Mouse (Mus musculus) CH12.LX (cell line): Measurements from ENCODE around the gene Gm37240. TPM values are rescaled to one million over a fixed set of nuclear protein-coding genes. Genes with fewer than 3 reads are reported as not detected.

Experiments used
- DNase-seq: peaks from one replicate; pipeline ENCODE4 v3.0.0-alpha.2; 2013; ENCODE audit errors: extremely low read depth
- H3K27ac ChIP-seq: 2 replicates; pipeline ENCODE4 v1.5.1; 2012; ENCODE audit warnings: low read depth, mild to moderate bottlenecking, control low read depth, moderate library complexity; ENCODE audit not compliant: insufficient read depth
- H3K27me3 ChIP-seq: replicated peaks from 2 replicates; pipeline ENCODE3; 2012; ENCODE audit warnings: inconsistent platforms
- H3K36me3 ChIP-seq, 2 experiments: replicated peaks in 1 of 2; 2 replicates each; pipeline versions ENCODE3 to v1.6.1; 2012; ENCODE audit warnings: inconsistent platforms in 1 of 2, low read length in 1 of 2, mild to moderate bottlenecking in 1 of 2, mixed read lengths in 1 of 2, moderate library complexity in 1 of 2; ENCODE audit not compliant: control insufficient read depth in 1 of 2, insufficient read depth in 1 of 2
- H3K4me1 ChIP-seq, 2 experiments: 2 replicates each; pipeline ENCODE4 v1.6.1; 2012; ENCODE audit warnings: inconsistent platforms in 1 of 2, moderate library complexity in 1 of 2; ENCODE audit not compliant: insufficient read depth in 2 of 2, control insufficient read depth in 1 of 2
- H3K4me2 ChIP-seq: 2 replicates; pipeline ENCODE4 v1.6.1; 2012; ENCODE audit warnings: low read depth, mild to moderate bottlenecking, control low read depth; ENCODE audit not compliant: poor library complexity, insufficient read depth, severe bottlenecking
- H3K4me3 ChIP-seq, 3 experiments: fragments of 150-350 bp in 1 of 3; sonication (generic) in 1 of 3; replicated peaks in 1 of 3; 2 replicates each; pipeline versions ENCODE3 to v1.5.1; 2011 to 2012; ENCODE audit warnings: low read depth in 2 of 3, low read length in 2 of 3, mild to moderate bottlenecking in 2 of 3, moderate library complexity in 2 of 3, control low read depth in 1 of 3, improper control_type of control experiment in 1 of 3, inconsistent platforms in 1 of 3, mixed read lengths in 1 of 3; ENCODE audit not compliant: poor library complexity in 1 of 3
- H3K79me2 ChIP-seq: replicated peaks from 2 replicates; pipeline ENCODE4 v1.6.1; 2012; ENCODE audit warnings: mild to moderate bottlenecking, moderate library complexity; ENCODE audit not compliant: control insufficient read depth, poor library complexity, insufficient read depth, severe bottlenecking; ENCODE audit errors: extremely low read depth
- H3K9ac ChIP-seq: 2 replicates; pipeline ENCODE4 v1.6.1; 2012; ENCODE audit warnings: low read depth, mild to moderate bottlenecking, control low read depth, moderate library complexity; ENCODE audit not compliant: insufficient read depth
- H3K9me3 ChIP-seq: replicated peaks from 2 replicates; pipeline ENCODE3; 2012; ENCODE audit warnings: low read length, inconsistent platforms, mixed read lengths
- CHD1 ChIP-seq: IDR thresholded peaks from 2 replicates; pipeline ENCODE4 v1.6.1; 2012; ENCODE audit warnings: low read depth, low read length, improper control_type of control experiment, inconsistent platforms
- CHD2 ChIP-seq: IDR thresholded peaks from 2 replicates; pipeline ENCODE4 v1.6.1; 2011; ENCODE audit warnings: low read length, improper control_type of control experiment
- CTCF ChIP-seq, 2 experiments: IDR thresholded peaks in 1 of 2; conservative IDR thresholded peaks in 1 of 2; 2 replicates each; pipeline ENCODE4 v1.5.1; 2011 to 2012; ENCODE audit warnings: low read depth in 2 of 2, low read length in 2 of 2, improper control_type of control experiment in 1 of 2, inconsistent platforms in 1 of 2, mild to moderate bottlenecking in 1 of 2, moderate library complexity in 1 of 2
- ELF1 ChIP-seq: IDR thresholded peaks from 2 replicates; pipeline ENCODE4 v1.6.1; 2014; ENCODE audit warnings: low read depth, mild to moderate bottlenecking, inconsistent platforms, low read length, improper control_type of control experiment
- IRF4 ChIP-seq: IDR thresholded peaks from 2 replicates; pipeline ENCODE4 v1.6.1; 2014; ENCODE audit warnings: low read depth, mild to moderate bottlenecking, inconsistent platforms, low read length, improper control_type of control experiment
- JUND ChIP-seq: conservative IDR thresholded peaks from 2 replicates; pipeline ENCODE4 v1.6.1; 2011; ENCODE audit warnings: low read depth, low read length, improper control_type of control experiment
- KAT2A ChIP-seq: IDR thresholded peaks from 2 replicates; pipeline ENCODE4 v1.6.1; 2012; ENCODE audit warnings: low read length, improper control_type of control experiment, inconsistent platforms; ENCODE audit not compliant: insufficient replicate concordance
- MAFK ChIP-seq: IDR thresholded peaks from 2 replicates; pipeline ENCODE4 v1.6.1; 2011; ENCODE audit warnings: low read length, improper control_type of control experiment; ENCODE audit not compliant: insufficient replicate concordance
- MAZ ChIP-seq: IDR thresholded peaks from 2 replicates; pipeline ENCODE4 v1.6.1; 2012; ENCODE audit warnings: low read depth, mild to moderate bottlenecking, inconsistent platforms, low read length, improper control_type of control experiment, moderate library complexity
- MEF2A ChIP-seq: IDR thresholded peaks from 2 replicates; pipeline ENCODE4 v1.6.1; 2014; ENCODE audit warnings: low read depth, mild to moderate bottlenecking, inconsistent platforms, low read length, improper control_type of control experiment, borderline replicate concordance
- MXI1 ChIP-seq: IDR thresholded peaks from 2 replicates; pipeline ENCODE4 v1.6.1; 2011; ENCODE audit warnings: mild to moderate bottlenecking, low read depth, low read length, improper control_type of control experiment
- MYC ChIP-seq: IDR thresholded peaks from 2 replicates; pipeline ENCODE4 v1.6.1; 2011; ENCODE audit warnings: low read depth, mild to moderate bottlenecking, improper control_type of control experiment, low read length
- NELFE ChIP-seq: IDR thresholded peaks from 2 replicates; pipeline ENCODE4 v1.6.1; 2011; ENCODE audit warnings: low read depth, low read length, improper control_type of control experiment
- RAD21 ChIP-seq: IDR thresholded peaks from 2 replicates; pipeline ENCODE4 v1.6.1; 2011; ENCODE audit warnings: low read depth, mild to moderate bottlenecking, low read length, improper control_type of control experiment, moderate library complexity
- RCOR1 ChIP-seq: conservative IDR thresholded peaks from 2 replicates; pipeline ENCODE4 v1.6.1; 2012; ENCODE audit warnings: low read depth, mild to moderate bottlenecking, inconsistent platforms, low read length, improper control_type of control experiment
- SIN3A ChIP-seq: IDR thresholded peaks from 2 replicates; pipeline ENCODE4 v1.6.1; 2012; ENCODE audit warnings: low read length, improper control_type of control experiment, inconsistent platforms
- SMC3 ChIP-seq: IDR thresholded peaks from 2 replicates; pipeline ENCODE4 v1.6.1; 2011; ENCODE audit warnings: low read depth, low read length, improper control_type of control experiment
- UBTF ChIP-seq: IDR thresholded peaks from 2 replicates; pipeline ENCODE4 v1.6.1; 2012; ENCODE audit warnings: low read depth, mild to moderate bottlenecking, inconsistent platforms, low read length, improper control_type of control experiment, moderate library complexity
- USF1 ChIP-seq: IDR thresholded peaks from 2 replicates; pipeline ENCODE4 v1.6.1; 2014; ENCODE audit warnings: low read depth, mild to moderate bottlenecking, inconsistent platforms, low read length, improper control_type of control experiment
- ZKSCAN1 ChIP-seq: IDR thresholded peaks from 2 replicates; pipeline ENCODE4 v1.6.1; 2012; ENCODE audit warnings: low read depth, inconsistent platforms, low read length, improper control_type of control experiment, borderline replicate concordance
- ZMIZ1 ChIP-seq: IDR thresholded peaks from 2 replicates; pipeline ENCODE4 v1.6.1; 2012; ENCODE audit warnings: low read depth, mild to moderate bottlenecking, inconsistent platforms, low read length, improper control_type of control experiment
- ZNF384 ChIP-seq: IDR thresholded peaks from 2 replicates; pipeline ENCODE4 v1.6.1; 2012; ENCODE audit warnings: low read depth, low read length, improper control_type of control experiment, inconsistent platforms
- dilution Hi-C: fragments of 300-500 bp; cut with MboI; formaldehyde crosslinking; loops from 2 replicates; pipeline ENCODE4 v1.14.3; 2020; ENCODE audit warnings: low sequenced_read_pairs; ENCODE audit not compliant: extremely low pct_unique_long_range_greater_than_20kb, extremely low pct_ligation_motif_present
- in situ Hi-C: fragments of 300-500 bp; cut with MboI; formaldehyde crosslinking; loops from 3 replicates; pipeline ENCODE4 v1.14.3; 2019; ENCODE audit warnings: low sequenced_read_pairs, low pct_ligation_motif_present, low pct_unique_long_range_greater_than_20kb, mixed read lengths
- polyA plus RNA-seq: library from polyadenylated mRNA; unstranded; fragments of >175 nt; gene quantifications from 2 replicates; pipeline ENCODE4 v1.2.1, GENCODE M21; 2012; ENCODE audit warnings: low read depth; ENCODE audit not compliant: insufficient read length
- total RNA-seq, 2 experiments: library from RNA; depleted of rRNA; stranded (reverse); fragments of 300-350 nt in 1 of 2; fragments of >200 nt in 1 of 2; gene quantifications; 2 replicates each; pipeline ENCODE4 v1.2.3; 2012 to 2014

Gm37240 gene
- total and polyA plus RNA-seq, 3 experiments = 0.08 to 0.19 (median 0.14) TPM

DNA sequence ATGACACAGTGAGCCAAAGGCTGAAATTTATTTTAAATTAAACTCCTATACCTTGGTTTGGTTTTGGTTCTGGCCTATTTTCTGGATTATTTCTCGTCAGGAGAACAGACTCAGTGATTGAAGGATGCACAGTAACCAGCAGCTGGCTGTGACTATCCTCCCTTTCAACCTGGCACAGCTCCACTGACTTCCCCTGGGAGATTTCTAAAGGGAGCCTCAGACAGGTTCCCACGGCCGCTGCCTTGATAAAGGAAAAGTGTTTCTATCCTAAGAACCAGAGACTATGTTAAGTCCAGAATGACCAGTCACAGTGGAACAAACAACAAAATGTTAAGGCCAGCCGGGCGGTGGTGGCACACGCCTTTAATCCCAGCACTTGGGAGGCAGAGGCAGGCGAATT, 106.4 kb downstream of the Gm37240 start:
- no peak overlapping the region for H3K9ac ChIP-seq
- H3K4me2 ChIP-seq = no peak overlapping the region
- H3K27me3 ChIP-seq = no peaks in the 10 kb centered on the region
- no peak overlapping the region for H3K4me3 ChIP-seq
- no peaks in the 10 kb centered on the region for H3K4me1 ChIP-seq
- H3K79me2 ChIP-seq = no peaks in the 10 kb centered on the region
- H3K27ac ChIP-seq = no peak overlapping the region
- DNase-seq = no peak
- no peaks in the 10 kb centered on the region for H3K36me3 ChIP-seq
- H3K9me3 ChIP-seq = no peaks in the 10 kb centered on the region
- in situ Hi-C loops (no loop called here), dilution Hi-C loops (no loop called here)
- no peak for TF ChIP-seq MYC
- TF ChIP-seq CTCF (conservative IDR thresholded peaks at IDR 0.05 in 1 of 2, IDR thresholded peaks at IDR 0.05 in 1 of 2; ENCODE audit: low read depth in 2 of 2, low read length in 2 of 2) = no peak
- TF ChIP-seq KAT2A = no peak
- no peak for TF ChIP-seq CHD1
- no peak for TF ChIP-seq RCOR1
- TF ChIP-seq IRF4 = no peak
- no peak for TF ChIP-seq SIN3A
- TF ChIP-seq ZKSCAN1 = no peak
- no peak for TF ChIP-seq UBTF
- no peak for TF ChIP-seq MAZ
- no peak for TF ChIP-seq RAD21
- no peak for TF ChIP-seq ZMIZ1

DNA sequence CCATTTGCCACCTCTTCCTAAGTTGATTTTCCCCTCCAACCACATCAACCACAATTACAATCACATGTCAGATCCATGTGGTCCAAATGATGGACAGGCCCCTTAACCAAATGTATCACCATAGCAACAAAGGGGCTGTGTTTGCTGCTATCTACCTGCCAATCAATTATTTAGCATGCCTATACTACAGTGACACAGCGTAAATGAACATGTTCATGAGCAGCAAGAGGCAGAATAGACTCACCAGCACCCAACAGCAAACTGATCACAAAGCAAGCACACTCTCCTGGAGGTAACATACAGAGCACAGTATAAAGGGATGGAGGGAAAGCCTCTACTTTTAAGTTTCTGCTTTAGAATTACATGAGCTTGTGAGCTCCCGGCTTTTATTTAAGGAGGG, 107.0 kb downstream of the Gm37240 start:
- no peak for TF ChIP-seq USF1
- no peak for TF ChIP-seq UBTF
- no peak for TF ChIP-seq MXI1
- no peak for TF ChIP-seq RAD21
- TF ChIP-seq NELFE = no peak
- no peak for TF ChIP-seq SMC3
- no peak for TF ChIP-seq SIN3A
- no peak for TF ChIP-seq ELF1
- no peak for TF ChIP-seq CHD2
- TF ChIP-seq JUND = no peak
- TF ChIP-seq MAFK = no peak
- no peak for TF ChIP-seq ZMIZ1
- TF ChIP-seq IRF4 = no peak
- TF ChIP-seq MEF2A = no peak
- TF ChIP-seq ZNF384 = no peak
- Histone ChIP-seq H3K27ac (no peak overlapping the region), H3K36me3 (no peaks in the 10 kb centered on the region), H3K4me2 (no peak overlapping the region), H3K4me3 (no peak overlapping the region), H3K9me3 (no peaks in the 10 kb centered on the region), H3K4me1 (no peaks in the 10 kb centered on the region), H3K9ac (no peak overlapping the region), H3K79me2 (no peaks in the 10 kb centered on the region), H3K27me3 (no peaks in the 10 kb centered on the region)
- in situ Hi-C loops (no loop called here), dilution Hi-C loops (no loop called here)
- no peak for DNase-seq
